Mouse (Mus musculus) gonadal fat pad, adult 2 months (tissue): ENCODE data around the gene Dgke. TPM values are rescaled to one million over a fixed set of nuclear protein-coding genes. Genes with fewer than 3 reads are reported as not detected.
"Not testable (repeated sequence)": the region's sequence is repeated elsewhere in the genome, so short reads cannot be mapped to it uniquely, and the experiment has no call there.

ENCODE experiments used
- DNase-seq: peaks from one replicate; pipeline ENCODE4 v3.0.0-alpha.2; 2012; ENCODE audit warnings: low read depth
- polyA plus RNA-seq: library from polyadenylated mRNA; depleted of rRNA; stranded (reverse); fragments of >200 nt; gene quantifications from 2 replicates; pipeline ENCODE4 v1.2.3, GENCODE M21; 2012

The Dgke gene
- polyA plus RNA-seq, 1 experiment, result 7.3 TPM

DNA sequence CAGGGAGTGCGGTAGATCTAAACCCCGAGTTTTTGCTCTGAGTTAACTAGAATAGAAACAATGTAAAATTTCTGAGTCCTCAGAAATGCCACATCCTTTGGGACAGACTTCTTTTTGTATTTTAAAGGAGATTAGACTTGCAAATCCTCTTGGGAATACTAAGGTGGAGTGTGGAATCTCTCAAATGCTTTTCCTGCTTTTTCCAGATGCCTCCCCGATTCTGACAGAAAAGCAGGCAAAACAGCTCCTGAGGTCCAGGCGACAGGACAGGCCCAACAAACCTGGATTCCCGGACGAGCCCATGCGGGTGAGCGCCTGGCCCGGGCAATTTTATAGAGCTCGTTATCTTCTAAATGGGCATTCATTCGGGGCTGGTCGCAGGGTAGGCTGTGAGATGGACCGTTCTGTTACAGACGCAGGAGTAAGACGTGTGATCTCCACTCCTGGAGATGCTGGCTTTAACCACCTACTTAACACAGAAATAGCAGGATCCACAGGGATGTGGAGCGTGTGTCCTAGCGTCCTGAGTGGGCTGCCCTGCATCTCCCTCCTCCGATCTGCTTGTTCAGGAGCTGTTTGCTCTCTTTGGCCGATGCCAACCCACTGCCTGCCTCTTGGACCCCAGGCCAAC is 8.2 kb upstream of the Dgke start:
- DNase-seq, result no peak

DNA sequence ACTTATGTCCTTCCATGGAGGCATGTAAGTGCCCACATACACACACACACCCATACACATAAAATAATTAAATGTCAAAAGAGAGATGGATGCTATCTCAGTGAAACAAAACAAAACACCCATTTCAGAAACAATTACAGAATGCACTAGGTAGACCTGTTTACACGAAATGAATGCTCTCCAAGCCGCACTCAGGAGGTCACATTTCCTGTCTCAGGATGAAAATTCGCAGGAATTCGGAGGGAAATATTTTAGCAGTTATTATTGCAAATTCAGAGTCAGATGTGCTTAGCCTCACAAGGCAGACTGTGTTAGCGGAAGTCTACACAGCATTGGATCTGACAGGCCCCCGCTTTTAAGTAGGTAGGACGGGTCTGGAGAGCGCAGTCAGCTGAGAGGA is 6.9 kb upstream of the Dgke start, which contains the start of gene Gm525:
Gm525 (plus strand) TSS at position 301 of the 400 bp plus-strand sequence.
- no peak for DNase-seq

DNA sequence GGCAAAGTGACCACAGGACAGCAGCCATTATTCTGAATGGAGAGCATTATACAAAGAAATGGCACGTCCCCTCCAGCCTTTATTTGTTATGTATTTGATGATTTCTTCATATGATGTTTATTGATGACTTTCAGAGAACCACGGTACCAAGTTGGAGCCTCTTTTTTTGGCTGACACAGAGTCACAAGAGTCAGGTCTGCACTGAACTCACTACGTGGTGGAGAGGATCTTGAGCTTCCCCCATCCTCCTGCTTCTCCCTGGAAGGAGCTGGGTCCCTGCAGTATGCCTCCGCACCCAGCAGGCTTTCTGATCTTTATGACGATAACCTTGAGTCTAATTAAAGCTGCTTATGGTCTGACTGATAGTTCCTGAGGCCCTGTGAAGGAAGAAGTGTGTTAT is 4.9 kb upstream of the Dgke start:
- DNase-seq, result no peak

DNA sequence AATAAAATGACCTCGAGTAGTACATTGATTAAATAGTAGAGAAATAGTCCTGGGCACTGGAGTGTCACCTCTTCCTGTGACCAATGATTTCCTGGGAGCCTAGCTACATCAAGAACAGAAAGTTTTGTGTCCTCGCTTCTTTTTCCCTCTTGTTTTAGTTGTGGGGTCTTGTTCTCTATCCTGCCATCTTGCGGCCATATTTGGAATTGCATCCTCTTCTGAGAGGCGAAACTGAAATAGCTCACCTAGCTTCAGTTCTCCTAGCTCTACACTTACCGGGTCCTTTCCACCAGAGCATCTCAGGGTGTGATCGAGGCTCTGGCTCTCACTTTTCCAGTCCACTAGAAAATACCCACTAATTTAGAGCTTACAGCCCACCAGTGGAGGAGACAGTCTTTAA is 2.7 kb upstream of the Dgke start:
- DNase-seq, result no peak

DNA sequence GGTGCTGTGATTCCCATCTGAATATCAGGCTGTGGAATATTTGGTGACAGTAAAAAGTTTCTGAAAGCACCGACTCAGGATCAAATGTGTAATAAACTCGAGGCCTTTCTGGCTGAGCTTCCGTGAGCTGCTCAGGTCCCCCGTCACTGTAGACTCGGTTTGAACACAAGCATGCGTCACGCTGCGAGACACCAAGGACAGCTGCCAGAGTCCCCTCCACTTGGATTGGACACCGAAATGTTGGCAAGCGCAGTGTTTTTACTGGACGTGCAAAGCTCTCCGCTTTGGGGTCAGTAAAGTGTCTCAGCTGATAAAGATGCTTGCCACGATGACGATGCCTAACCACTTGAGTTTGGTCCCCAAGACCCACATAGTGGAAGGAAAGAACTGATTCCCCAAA is 2.0 kb upstream of the Dgke start:
- DNase-seq, result no peak

DNA sequence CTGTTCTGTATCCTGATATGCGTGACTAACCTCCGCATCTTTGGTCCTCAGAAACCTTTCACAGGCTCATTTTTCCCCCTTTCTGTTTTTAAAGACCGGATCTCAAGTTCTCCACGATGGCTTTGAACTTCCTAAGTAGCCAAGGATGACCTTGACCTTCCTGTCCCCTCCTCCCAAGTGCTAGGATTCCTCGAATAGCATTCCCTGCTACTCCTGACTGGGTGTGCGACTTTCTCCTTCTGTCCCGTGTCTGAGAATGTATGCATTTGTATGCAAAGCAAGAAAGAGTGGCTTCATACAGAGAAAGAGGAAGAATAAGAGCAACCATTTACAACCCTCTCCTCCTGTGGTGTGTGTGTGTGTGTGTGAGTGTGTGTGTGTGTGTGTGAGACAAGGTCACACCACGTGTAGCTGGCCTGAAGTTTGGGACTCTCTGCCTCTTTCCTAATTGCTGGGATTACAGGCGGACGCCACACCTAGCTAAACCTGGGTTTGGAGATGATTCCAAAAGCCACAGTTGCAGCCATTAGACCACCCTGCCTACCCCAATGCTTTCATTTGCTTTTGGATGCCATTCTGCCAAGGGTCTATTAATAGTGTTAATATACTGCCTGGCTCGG is 1.3 kb upstream of the Dgke start:
- DNase-seq, result no peak

DNA sequence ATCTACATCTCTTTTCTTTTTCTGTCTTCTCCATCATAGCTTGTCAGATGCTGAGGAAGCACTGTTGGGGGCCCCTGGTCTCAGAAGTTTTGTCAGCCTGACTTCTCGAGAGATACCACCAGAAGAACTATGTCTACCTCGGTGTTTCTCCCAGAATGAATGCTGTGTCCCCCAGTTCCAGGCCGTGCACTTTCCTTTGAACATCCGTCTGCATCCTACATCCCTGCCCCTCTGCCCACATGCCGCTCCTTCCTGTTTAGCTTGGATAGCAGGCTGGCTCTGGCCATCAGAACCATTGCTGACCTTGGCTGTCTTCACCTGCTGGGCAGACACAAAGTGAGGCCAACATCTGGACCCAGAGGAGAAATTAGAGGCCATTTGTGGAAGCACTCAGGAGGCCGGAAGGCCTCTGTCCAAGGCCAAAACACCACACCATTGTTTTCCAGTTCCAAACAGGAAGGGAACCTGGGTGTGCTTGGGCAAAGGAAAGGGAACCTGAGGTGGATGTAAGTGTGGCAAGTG is 712 bp upstream of the Dgke start:
- no peak for DNase-seq

DNA sequence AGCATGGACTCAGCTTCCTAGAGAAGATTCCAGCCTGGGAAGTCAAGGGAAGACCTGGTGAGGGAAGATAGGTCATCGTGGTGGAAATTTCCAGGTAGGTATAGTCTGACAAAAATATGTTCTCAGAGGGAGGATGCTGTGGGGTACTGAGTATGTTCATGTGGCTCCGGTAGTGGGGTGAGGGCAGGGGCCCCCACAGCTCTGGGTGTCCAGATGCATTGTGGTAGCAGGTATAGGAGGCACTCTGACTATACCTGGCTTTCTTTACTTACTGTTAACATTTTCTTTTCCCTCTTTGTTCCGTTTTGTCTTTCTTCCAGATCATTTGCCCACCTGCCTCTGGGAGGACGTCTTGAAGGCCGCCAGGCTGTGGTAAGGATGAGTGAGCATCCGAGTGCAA is 524 bp downstream of the Dgke start:
- DNase-seq, result no peak

DNA sequence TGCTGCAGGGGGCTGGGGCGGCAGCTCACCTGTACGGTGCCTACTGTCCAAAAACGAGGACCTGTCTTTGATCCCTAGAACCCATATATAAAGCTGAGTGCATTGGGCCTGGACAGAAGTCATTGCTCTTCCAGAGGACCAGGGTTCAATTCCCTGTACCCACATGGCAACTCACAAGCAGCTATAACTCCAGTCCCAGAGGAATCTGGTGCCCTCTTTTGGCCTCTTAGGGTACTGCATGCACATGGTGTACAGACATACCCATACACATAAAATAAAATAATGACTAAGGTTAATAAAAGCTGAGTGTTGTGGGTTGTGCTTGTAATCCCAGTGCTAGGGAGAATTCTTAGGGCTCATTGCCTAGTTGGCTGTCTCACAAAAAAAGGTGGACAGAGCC is 1.4 kb downstream of the Dgke start:
- DNase-seq, result no peak

DNA sequence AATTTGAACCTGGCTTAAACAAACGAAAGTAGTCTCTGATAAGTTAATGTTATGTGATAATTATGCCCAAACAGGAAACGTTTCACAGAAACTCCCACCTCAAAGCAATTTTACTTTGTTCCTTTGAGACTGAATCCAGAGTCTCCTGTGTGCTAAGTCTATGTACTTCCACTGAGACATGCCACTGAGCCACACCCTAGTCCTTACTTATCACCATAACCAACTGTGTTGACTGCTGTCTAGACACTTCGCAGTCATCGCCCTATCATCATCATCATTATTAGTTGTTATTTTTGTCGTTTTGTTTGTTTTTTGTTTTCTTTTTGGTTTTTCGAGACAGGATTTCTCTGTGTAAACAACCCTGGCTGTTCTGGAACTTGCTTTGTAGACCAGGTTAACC is 2.3 kb downstream of the Dgke start:
- DNase-seq, result no peak

DNA sequence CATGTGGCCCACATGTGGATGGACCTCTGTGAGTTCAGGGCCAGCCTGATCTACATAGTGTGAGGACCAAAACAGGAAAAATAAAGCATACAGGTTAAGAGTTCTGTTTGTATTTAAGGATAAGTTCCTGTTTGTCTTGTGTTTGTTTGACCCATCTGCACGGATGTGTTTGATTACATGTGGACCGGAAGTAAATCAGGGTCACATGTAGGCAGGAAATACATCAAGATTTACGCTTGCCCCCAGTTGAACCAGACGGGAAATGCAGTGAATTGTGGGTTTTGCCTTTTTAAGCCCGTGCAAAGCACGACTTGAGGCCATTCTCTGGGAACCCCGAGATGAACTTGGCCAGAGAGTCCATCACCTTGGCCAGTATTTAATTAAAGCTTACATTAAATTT is 5.3 kb downstream of the Dgke start:
- no peak for DNase-seq

DNA sequence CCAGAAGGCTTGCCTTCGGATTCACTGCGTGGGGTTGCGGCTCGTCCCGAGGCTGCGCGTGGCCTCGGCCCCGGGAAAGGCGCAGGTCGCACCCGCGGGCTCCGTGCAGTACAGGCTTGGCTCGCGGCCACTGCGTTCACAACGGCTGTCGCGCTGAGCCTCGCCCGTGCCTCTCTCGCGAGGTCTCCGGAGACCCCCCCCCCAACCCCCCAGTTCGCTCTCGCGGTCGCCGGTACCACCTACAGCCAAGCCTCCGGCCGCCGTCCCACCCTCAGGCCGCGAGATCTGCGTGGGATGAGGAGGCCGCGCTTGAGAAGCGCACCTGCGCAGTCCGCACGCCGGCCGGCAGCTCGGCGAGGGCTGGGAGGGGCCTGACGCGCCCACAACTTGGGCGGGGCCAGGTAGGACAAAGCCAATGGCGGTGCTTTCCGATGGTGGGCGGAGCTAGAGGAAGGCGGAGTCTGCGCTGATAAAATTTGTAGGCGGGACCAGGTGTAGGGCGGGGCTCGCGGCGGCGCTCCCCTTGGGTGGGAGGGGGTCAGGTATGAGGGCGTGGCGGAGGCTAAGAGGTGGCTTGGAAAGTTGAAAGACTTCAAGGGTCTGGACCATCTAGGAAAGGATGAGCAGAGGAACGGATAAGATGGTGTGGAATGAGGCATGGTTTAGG is 6.1 kb downstream of the Dgke start:
- no peak for DNase-seq

DNA sequence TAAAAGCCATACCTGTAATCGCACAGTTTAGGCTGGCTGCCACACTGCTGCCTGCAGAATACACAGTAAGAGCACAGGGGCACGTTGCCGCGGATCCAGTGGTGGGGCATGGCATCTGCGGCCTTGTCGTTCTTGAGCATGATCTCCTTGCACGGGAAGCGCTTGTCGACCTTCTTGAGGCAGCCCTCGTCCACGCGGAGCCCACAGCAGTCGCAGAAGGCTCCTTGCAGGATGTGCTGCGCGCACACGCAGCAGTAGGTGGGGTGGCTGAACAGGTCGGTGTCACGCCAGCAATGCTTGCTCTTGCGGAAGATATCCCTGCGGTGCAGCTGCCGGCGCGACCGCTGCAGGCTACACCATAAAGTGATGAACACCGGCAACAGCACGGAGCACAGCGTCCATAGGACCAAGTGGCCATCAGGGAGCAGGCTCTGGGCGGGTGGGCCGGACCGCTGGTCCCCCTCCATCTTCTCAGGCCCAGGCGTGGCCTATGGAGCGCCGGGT is 6.7 kb downstream of the Dgke start:
- DNase-seq, result no peak

DNA sequence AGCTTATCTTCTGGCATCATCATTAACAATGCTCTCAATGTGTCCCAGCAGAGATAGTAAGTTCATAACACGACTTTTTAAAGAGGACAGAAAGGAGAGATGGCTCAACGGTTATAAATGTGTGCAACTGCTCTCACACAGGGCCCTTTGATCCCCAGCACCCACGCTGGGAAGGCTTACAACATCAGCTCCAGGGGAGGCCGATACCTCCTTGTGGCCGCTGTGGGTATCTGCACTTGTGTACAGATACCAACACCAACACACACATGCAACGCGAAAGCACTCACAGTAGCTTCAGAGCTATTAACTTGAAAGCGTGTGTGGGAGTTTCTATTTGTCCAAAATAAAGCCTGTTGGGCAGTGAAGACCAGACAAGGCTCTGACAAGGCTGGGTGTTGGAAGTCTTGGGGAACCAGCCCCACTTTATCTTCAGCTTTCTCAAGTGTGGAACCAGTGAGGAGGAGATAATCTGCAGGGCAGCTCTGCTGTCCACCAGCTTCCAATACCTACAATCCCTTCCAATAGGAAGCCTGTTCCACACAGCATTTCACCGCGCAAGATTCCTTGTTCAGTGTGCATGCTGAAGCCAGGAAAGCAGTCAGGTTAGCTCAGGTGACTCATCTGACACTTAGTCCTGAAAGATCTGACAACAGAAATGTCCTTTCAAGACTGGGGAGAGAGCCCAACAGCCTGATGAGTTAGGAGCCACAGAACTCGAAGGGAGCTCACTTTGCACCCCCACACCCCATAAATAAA is 8.0 kb downstream of the Dgke start:
- DNase-seq, result no peak

DNA sequence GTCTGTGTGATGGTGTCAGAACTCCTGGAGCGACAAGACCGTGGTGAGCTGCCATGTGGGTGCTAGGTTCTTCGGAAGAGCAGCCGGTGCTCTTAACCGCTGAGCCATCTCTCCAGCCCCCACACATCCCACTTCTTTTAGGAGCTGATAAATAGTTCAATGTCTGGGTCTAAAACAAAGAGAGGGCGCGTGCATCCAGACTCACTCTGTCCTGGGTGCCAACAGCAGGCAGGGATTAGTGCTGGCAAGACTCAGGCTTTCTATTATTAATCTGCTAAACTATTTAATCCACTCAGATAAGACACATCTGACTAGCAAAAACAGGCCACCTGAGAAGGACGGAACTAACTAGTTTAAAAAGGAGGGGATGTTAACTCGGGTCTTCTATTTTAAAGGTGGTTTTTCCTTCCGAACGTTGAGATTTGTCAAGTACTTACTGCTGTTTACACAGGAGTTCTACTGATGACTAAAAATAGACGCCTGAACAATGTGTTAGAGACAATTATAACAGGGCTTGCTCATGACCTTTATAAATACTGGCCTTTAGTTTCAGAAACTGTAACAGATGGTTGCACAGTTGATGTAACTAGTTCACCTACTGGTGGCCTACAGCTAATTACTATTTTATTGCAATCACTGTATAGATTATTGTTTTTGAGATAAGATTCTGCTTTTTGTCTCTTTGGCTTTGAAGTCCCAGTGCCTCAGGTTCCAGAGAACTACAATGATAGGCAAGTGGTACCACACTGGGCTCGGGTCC is 10.5 kb downstream of the Dgke start:
- DNase-seq, result no peak

DNA sequence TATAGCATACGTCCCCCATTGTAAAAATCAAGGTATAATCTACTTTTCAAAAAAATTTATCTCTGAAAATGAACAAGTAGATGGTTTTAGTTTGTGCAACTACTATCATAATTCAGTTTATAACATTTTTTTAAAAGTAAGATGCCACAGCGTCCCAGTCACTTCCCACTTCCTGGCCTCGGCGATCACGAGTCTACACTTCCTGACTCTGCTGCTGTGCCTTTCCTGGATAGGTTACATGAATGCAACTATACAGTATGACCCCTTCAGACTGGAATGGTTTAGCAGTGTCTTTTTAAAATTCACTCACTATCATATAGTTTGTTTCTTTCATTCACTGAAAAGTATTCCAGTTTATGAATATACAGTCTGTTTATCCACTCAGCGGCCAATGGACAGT is 14.9 kb downstream of the Dgke start:
- no peak for DNase-seq

DNA sequence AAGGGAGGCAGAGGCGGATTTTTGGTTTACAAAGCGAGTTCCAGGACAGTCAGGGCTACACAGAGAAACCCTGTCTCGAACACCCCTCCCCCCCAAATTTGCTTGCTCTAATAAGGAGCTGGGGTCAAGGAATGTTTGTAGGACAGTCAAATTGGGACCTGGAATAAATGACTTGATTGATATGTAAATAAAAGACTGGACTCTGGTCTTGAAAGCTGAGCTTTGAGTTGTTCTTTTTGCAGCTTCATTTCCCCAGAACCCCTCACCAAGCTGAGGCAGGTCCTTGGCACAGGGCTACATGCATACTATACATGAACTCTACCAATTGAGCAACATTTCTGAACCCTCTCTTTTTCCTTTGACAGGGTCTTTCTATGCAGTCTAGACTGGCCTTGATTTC is 20.6 kb downstream of the Dgke start:
- DNase-seq, result no peak

DNA sequence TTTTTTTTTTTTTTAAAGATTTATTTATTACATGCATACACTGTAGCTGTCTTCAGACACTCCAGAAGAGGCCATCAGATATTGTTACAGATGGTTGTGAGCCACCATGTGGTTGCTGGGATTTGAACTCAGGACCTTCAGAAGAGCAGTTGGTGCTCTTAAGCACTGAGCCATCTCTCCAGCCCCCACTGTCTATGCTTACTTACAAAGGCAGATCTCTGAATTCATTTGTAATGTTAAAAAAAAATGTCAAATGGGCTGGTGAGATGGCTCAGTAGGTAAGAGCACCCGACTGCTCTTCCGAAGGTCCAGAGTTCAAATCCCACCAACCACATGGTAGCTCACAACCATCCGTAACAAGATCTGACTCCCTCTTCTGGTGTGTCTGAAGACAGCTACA is 21.1 kb downstream of the Dgke start:
- not testable (repeated sequence) for DNase-seq

DNA sequence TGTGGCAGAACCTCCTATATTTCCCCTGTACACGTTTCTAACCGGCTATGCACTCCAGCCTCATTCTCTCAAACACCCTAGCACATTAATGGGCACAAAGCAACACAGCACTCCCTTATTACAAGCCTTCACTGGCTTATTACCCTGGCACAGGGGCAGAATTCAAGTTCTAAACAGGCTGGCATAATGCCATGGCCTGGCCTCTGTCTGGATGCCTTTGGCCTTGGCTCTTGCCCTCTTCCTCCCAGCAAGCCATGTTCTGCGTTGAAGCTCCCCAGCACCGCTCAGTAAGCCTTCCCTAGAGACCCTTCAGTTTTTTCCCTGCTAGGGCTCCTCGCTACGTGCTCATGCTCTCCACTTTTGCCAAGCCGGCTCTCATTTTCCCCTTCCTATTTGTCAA is 23.6 kb downstream of the Dgke start:
- DNase-seq, result no peak

DNA sequence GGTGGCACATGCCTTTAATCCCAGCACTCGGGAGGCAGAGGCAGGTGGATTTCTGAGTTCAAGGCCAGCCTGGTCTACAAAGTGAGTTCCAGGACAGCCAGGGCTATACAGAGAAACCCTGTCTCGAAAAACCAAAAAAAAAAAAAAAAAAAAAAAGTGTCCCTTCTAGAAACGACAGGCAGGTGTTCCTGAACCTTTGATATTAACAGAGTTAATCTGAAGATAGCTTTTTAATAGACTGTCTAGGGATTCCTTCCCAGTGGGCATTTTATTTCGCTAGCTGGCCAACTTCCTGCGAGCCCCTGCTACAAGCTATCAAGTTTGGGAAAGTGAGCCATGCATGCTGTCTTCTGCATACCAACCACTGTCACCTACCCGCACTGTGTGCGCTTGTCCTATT is 25.6 kb downstream of the Dgke start:
- DNase-seq, result not testable (repeated sequence)

DNA sequence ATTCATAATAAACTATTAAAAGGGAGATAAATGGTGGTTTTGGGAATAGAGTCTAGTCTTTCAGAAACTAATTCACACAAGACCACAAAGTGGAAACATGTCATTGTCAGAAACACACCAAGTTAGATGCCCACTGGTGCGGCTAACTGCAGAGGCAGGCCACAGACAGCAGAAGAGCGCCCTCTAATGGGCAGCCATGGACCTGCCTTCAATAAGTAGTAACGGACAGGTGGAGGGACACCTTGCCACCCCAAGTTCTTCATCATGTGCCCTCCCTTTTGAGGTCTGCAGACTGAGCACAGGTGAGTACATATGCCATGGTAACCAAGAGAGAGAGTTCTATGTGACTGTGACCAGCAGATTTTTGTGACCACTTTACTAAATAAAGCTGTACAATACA is 27.3 kb downstream of the Dgke start:
- no peak for DNase-seq

DNA sequence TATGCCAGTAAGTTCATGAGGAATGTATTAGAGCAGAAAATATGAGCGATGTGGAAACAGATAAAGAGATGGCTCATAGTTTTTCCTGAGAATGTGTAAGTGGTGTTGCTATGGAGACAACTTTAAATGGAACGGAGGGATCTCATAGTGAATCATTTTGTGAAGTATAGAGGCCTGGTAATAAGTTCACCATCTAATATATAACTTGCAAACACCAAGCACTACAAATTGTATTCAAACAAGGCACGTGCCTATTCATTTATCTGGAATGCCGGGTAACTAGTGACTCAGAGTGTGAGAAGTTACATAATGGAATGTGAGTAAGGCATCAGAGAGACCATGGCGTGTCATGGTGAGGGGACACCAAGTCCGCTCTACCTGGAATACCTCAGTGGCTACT is 28.2 kb downstream of the Dgke start:
- DNase-seq, result no peak
